Mouse (Mus musculus) stomach, postnatal 0 days (tissue): Measurements from ENCODE around the gene Ctsf.

Experiments used
- CTCF ChIP-seq: IDR thresholded peaks from 2 replicates; pipeline ENCODE4 v1.5.1; 2016; ENCODE audit warnings: antibody characterized with exemption, low read depth, mild to moderate bottlenecking, moderate library complexity
- EP300 ChIP-seq: optimal IDR thresholded peaks from 2 replicates; pipeline ENCODE3; 2016; ENCODE audit warnings: antibody characterized with exemption

DNA sequence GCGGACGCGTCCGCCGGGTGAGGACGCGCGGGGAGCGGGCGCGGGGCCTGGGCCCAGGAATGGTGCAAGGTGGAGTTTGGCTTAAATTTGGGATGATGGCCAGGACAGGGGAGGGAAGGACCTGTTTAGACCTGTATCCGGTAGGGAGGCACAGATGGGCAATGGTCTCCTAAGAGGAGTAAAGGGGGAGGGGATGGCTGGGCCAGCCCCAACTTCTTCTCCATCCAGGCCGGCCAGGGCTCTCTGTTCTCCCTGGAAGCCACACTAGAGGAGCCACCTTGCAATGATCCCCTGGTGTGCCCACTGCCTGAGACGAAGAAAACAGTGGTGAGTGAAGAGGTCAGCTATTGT is 515 bp downstream of the Ctsf start:
- TF ChIP-seq CTCF (no peak), EP300 (no peak)
